Mouse (Mus musculus): ENCODE data around the gene Cyp24a1.

DNA sequence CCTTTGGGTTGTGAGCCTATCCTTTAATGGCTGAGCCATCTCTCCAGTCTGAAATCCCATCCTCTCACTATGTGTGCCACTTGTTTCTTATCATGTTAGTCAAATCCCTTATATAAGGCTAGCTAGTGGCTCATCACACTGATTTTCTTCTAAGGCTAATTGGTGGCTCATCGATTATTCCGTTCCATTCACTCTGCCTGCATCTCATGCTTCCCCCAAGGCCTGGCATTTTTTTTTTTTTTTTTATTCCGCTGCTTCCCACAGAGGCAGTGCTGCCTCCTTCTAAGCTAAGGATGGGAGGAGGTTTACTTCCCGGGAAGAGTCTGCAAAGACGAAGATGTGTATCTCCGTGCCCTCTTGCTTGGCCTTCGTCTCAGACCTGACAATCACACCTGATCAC, 9.7 kb downstream of the Cyp24a1 start:
- TF ChIP-seq MXI1 (IDR thresholded peaks at IDR 0.05; ENCODE audit: low read depth, low read length) (no peak), EP300 (IDR thresholded peaks at IDR 0.05; ENCODE audit: low read depth in 1 of 2, low read length in 2 of 2) (no peak), POLR2A (IDR thresholded peaks at IDR 0.05; ENCODE audit: control insufficient read depth in 1 of 2, insufficient read depth in 1 of 2, low read depth in 1 of 2, low read length in 2 of 2, poor library complexity in 1 of 2) (no peak), CTCF (IDR thresholded peaks at IDR 0.05 in 2 of 3, conservative IDR thresholded peaks at IDR 0.05 in 1 of 3; ENCODE audit: control insufficient read depth in 1 of 3, insufficient read depth in 1 of 3, low read depth in 2 of 3, low read length in 3 of 3, poor library complexity in 1 of 3, severe bottlenecking in 1 of 3) (no peak), MEF2A (IDR thresholded peaks at IDR 0.05; ENCODE audit: extremely low read depth, insufficient replicate concordance, low read depth, low read length, poor library complexity, severe bottlenecking) (no peak), KAT2A (conservative IDR thresholded peaks at IDR 0.05; ENCODE audit: low read depth, low read length) (no peak), ZC3H11A (IDR thresholded peaks at IDR 0.05; ENCODE audit: low read depth, low read length) (no peak), GATA1 (IDR thresholded peaks at IDR 0.05; ENCODE audit: low read depth, low read length) (no peak), MAX (IDR thresholded peaks at IDR 0.05; ENCODE audit: low read length) (no peak), SMC3 (IDR thresholded peaks at IDR 0.05; ENCODE audit: low read depth, low read length) (no peak), ELF1 (IDR thresholded peaks at IDR 0.05; ENCODE audit: low read depth, low read length) (no peak), USF1 (IDR thresholded peaks at IDR 0.05; ENCODE audit: low read depth, low read length) (no peak)

Measured in MEL (cell line).